29 mouse cellular contexts compared by ENCODE assay signal in genomic region chr1:42018966-42019365, GRCm38 (mm10).
"Had no signal": no experiment of that assay in that cellular context is flagged by ENCODE, and none has a peak within 500 bp of the region (broad histone marks: within the 10 kb centered on the region; RNA-seq: fewer than 3 reads in every experiment).

No protein-coding gene starts in this region.

- H3K9me3 ChIP-seq: heart, embryonic 10.5 days; intestine, embryonic 15.5 days; kidney, embryonic 15.5 days; limb, embryonic 10.5 days; liver, embryonic 13.5 days; liver, embryonic 15.5 days had no signal

- H3K36me3 ChIP-seq: heart, embryonic 10.5 days; heart, embryonic 12.5 days; hindbrain, embryonic 10.5 days; hindbrain, embryonic 12.5 days; intestine, embryonic 15.5 days; kidney, embryonic 15.5 days; limb, embryonic 10.5 days; limb, embryonic 12.5 days; liver, embryonic 13.5 days; liver, embryonic 15.5 days had no signal

- H3K27ac ChIP-seq: gastrocnemius, adult 2 months; heart, embryonic 10.5 days; hindbrain, embryonic 10.5 days; hindbrain, embryonic 12.5 days; hindbrain, embryonic 14.5 days; intestine, embryonic 15.5 days; kidney, embryonic 15.5 days; layer of hippocampus, adult 2 months; left cerebral cortex, adult 2 months; limb, embryonic 10.5 days; limb, embryonic 12.5 days; liver, embryonic 13.5 days; liver, embryonic 15.5 days had no signal

- H3K9ac ChIP-seq: heart, embryonic 12.5 days; hindbrain, embryonic 12.5 days; hindbrain, embryonic 14.5 days; intestine, embryonic 15.5 days; kidney, embryonic 15.5 days; limb, embryonic 12.5 days; liver, embryonic 13.5 days; liver, embryonic 15.5 days had no signal

- H3K4me2 ChIP-seq: heart, embryonic 12.5 days; hindbrain, embryonic 12.5 days; hindbrain, embryonic 14.5 days; intestine, embryonic 15.5 days; kidney, embryonic 15.5 days; limb, embryonic 12.5 days; liver, embryonic 11.5 days; liver, embryonic 13.5 days; liver, embryonic 15.5 days had no signal

- DNase-seq: gastrocnemius, adult 2 months; gastrocnemius, postnatal 10 days; gastrocnemius, postnatal 25 days; heart, adult 18-20 months; heart, postnatal 10 days; heart, postnatal 4 days; kidney, adult 18-20 months; kidney, adult 9 months; kidney, postnatal 10 days; kidney, postnatal 25 days; kidney, postnatal 4 days; liver; liver, embryonic 13.5 days had no signal

- H3K4me3 ChIP-seq: gastrocnemius, adult 2 months; heart, embryonic 10.5 days; heart, embryonic 12.5 days; hindbrain, embryonic 10.5 days; hindbrain, embryonic 12.5 days; intestine, embryonic 15.5 days; kidney, embryonic 15.5 days; layer of hippocampus, adult 2 months; left cerebral cortex, adult 2 months; limb, embryonic 10.5 days; limb, embryonic 12.5 days; liver, embryonic 13.5 days; liver, embryonic 15.5 days had no signal

- ATAC-seq: hindbrain, embryonic 16.5 days; inflammation-experienced regulatory T-cells, adult 6 months; intestine, embryonic 15.5 days; intestine, postnatal 0 days had no signal

- H3K4me1 ChIP-seq: heart, embryonic 10.5 days; heart, embryonic 12.5 days; hindbrain, embryonic 10.5 days; hindbrain, embryonic 12.5 days; intestine, embryonic 15.5 days; kidney, embryonic 15.5 days; limb, embryonic 10.5 days; limb, embryonic 12.5 days; liver, embryonic 13.5 days; liver, embryonic 15.5 days had no signal

- H3K27me3 ChIP-seq: heart, embryonic 12.5 days; hindbrain, embryonic 12.5 days; intestine, embryonic 15.5 days; kidney, embryonic 15.5 days; limb, embryonic 12.5 days; liver, embryonic 13.5 days; liver, embryonic 15.5 days had no signal
